Mouse (Mus musculus) forebrain, embryonic 10.5 days (tissue): ENCODE data around the gene Fgfr2. TPM values are rescaled to one million over a fixed set of nuclear protein-coding genes. Genes with fewer than 3 reads are reported as not detected.

Experiments
- DNase-seq: peaks from one replicate; pipeline ENCODE4 v3.0.0-alpha.2; 2017; ENCODE audit warnings: low spot score; ENCODE audit errors: extremely low spot score
- H3K27ac ChIP-seq: fragments of 300-500 bp; sonication (generic); 2 replicates; pipeline ENCODE4 v1.5.1; 2016; ENCODE audit warnings: mild to moderate bottlenecking
- H3K27me3 ChIP-seq: fragments of 300-500 bp; sonication (generic); 2 replicates; pipeline ENCODE4 v1.6.1; 2016; ENCODE audit warnings: mild to moderate bottlenecking; ENCODE audit not compliant: poor library complexity, severe bottlenecking
- H3K36me3 ChIP-seq: fragments of 300-500 bp; sonication (generic); replicated peaks from 2 replicates; pipeline ENCODE4 v1.6.1; 2016; ENCODE audit warnings: mild to moderate bottlenecking, moderate library complexity
- H3K4me1 ChIP-seq: fragments of 300-500 bp; sonication (generic); 2 replicates; pipeline ENCODE4 v1.6.1; 2016
- H3K4me3 ChIP-seq: fragments of 300-500 bp; sonication (generic); 2 replicates; pipeline ENCODE4 v1.5.1; 2016; ENCODE audit warnings: mild to moderate bottlenecking, moderate library complexity
- H3K9me3 ChIP-seq: fragments of 300-500 bp; sonication (generic); 2 replicates; pipeline ENCODE4 v1.6.1; 2016; ENCODE audit warnings: mild to moderate bottlenecking, moderate library complexity
- WGBS: fragments of 180-500 bp; shearing (Covaris S2); methylation state at CpG from one replicate; pipeline ENCODE4 v1.1.7; 2016; 5-methylcytosine and 5-hydroxymethylcytosine counted together
- polyA plus RNA-seq: library from polyadenylated mRNA; unstranded; fragments of >200 nt; fragmentation: Nextera tagmentation; extraction: Ambion mirVana; gene quantifications from 2 replicates; pipeline ENCODE4 v1.2.1, GENCODE M21; 2016

Gene Fgfr2
- polyA plus RNA-seq, 1 experiment from 2014 or later, result 55.7 TPM

DNA sequence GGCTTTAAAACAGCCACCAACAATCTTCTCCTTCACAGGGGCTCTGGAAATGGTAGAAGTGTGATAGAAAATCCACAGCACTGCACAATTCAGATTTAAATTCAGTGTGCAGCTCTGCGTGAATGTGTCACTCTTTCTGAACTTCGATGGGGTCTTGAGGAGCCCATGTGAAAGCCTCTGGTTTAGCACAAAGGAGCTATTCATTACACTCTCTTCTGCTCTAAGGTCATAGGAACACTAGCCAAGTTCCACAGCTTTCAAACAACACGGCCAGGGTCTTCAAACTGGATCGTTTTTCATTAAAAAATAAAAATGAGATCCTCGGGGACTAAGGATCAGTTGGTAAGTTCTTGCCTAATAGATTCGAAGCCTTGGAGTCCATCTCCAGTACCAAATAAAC lies 549.9 kb downstream of the Fgfr2 start:
- H3K4me3 ChIP-seq, result no peak overlapping the region
- 60% methylated on average over 6 of the region's 6 CpGs for WGBS
- no peak for DNase-seq
- H3K9me3 ChIP-seq, result no peaks in the 10 kb centered on the region
- peaks cover 20% of the 10 kb centered on the region for H3K36me3 ChIP-seq
- peak overlapping the region; percentile 53; the same call in 1 of the 2 replicates for H3K27ac ChIP-seq
- peaks cover 17% of the 10 kb centered on the region for H3K27me3 ChIP-seq
- H3K4me1 ChIP-seq, result peaks cover 42% of the 10 kb centered on the region

- no peak for DNase-seq
- peaks cover 42% of the 10 kb centered on the region for H3K4me1 ChIP-seq
- no peaks in the 10 kb centered on the region for H3K9me3 ChIP-seq
- WGBS, result 83% methylated on average over 3 of the region's 3 CpGs
- H3K27me3 ChIP-seq, result peaks cover 13% of the 10 kb centered on the region
- no peak overlapping the region for H3K4me3 ChIP-seq
- peak overlapping the region; percentile 53; the same call in 1 of the 2 replicates for H3K27ac ChIP-seq
- H3K36me3 ChIP-seq, result peaks cover 24% of the 10 kb centered on the region
Observed at GRCm38 (mm10) chr7:132572738-132573137, 550.4 kb downstream of the Fgfr2 start.

- Histone ChIP-seq H3K27ac (no peak overlapping the region), H3K4me1 (peaks cover 38% of the 10 kb centered on the region), H3K4me3 (no peak overlapping the region), H3K27me3 (peaks cover under 1% of the 10 kb centered on the region; the same call in 1 of the 2 replicates), H3K36me3 (peaks cover 35% of the 10 kb centered on the region), H3K9me3 (no peaks in the 10 kb centered on the region)
- no peak for DNase-seq
- 94% methylated on average over 8 of the region's 8 CpGs for WGBS
Observed at GRCm38 (mm10) chr7:132571481-132571880, 551.7 kb downstream of the Fgfr2 start.

- H3K36me3 ChIP-seq, result peaks cover 44% of the 10 kb centered on the region
- no peaks in the 10 kb centered on the region for H3K9me3 ChIP-seq
- H3K27ac ChIP-seq, result no peak overlapping the region
- WGBS, result 91% methylated on average over 5 of the region's 5 CpGs
- peaks cover 28% of the 10 kb centered on the region for H3K4me1 ChIP-seq
- DNase-seq, result no peak
- no peak overlapping the region for H3K4me3 ChIP-seq
- no peaks in the 10 kb centered on the region for H3K27me3 ChIP-seq
Observed at GRCm38 (mm10) chr7:132570071-132570470, 553.1 kb downstream of the Fgfr2 start.

- H3K4me1 ChIP-seq, result peaks cover 24% of the 10 kb centered on the region
- no peaks in the 10 kb centered on the region for H3K9me3 ChIP-seq
- WGBS, result 91% methylated on average over 6 of the region's 6 CpGs
- peaks cover 56% of the 10 kb centered on the region for H3K36me3 ChIP-seq
- H3K27ac ChIP-seq, result no peak overlapping the region
- no peak overlapping the region for H3K4me3 ChIP-seq
- H3K27me3 ChIP-seq, result no peaks in the 10 kb centered on the region
- no peak for DNase-seq
Observed at GRCm38 (mm10) chr7:132568817-132569216, 554.3 kb downstream of the Fgfr2 start.

- H3K9me3 ChIP-seq, result no peaks in the 10 kb centered on the region
- 85% methylated on average over 1 of the region's 1 CpGs for whole genome bisulfite sequencing
- peaks cover 86% of the 10 kb centered on the region for H3K36me3 ChIP-seq
- H3K4me3 ChIP-seq, result no peak overlapping the region
- no peaks in the 10 kb centered on the region for H3K4me1 ChIP-seq
- no peak overlapping the region for H3K27ac ChIP-seq
- DNase-seq, result no peak
- H3K27me3 ChIP-seq, result no peaks in the 10 kb centered on the region
Observed at GRCm38 (mm10) chr7:132565831-132566230, 557.3 kb downstream of the Fgfr2 start.

DNA sequence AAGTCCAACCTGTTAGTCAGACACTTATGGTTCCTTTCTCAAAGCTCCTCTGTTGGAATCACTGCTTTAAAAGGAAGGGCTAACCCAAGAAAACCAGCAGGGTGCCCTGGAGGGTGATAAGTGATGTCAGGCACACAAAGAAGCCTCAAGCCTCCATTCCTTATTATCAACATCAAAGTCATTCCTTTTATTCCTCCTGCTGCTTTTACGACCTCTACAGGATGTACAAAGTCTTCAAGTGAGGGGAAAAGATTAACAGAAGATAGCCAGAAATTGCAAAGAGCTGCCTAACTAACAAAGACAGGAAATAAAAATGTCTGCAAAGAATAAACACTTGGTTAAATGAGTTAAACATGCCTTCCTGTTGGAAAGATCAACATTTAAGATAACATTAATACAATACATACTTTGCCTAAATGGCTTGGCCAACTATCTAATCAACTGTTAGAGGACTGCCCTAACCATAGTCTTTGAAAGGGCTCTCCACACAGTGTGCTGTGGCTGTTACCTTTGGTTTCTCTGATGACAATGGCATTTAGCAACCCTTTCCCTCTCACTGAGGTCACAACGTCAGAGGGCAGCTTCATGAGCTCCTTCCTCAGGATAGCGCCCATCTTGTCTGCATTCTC lies 563.9 kb downstream of the Fgfr2 start:
- no peaks in the 10 kb centered on the region; the same call in 1 of the 2 replicates for H3K4me1 ChIP-seq
- 80% methylated on average over 3 of the region's 3 CpGs for whole genome bisulfite sequencing
- H3K27ac ChIP-seq, result no peak overlapping the region
- H3K36me3 ChIP-seq, result peaks cover 78% of the 10 kb centered on the region
- H3K9me3 ChIP-seq, result no peaks in the 10 kb centered on the region
- no peaks in the 10 kb centered on the region for H3K27me3 ChIP-seq
- H3K4me3 ChIP-seq, result no peak overlapping the region
- DNase-seq, result no peak

- Histone ChIP-seq H3K36me3 (peaks cover 67% of the 10 kb centered on the region), H3K27me3 (no peaks in the 10 kb centered on the region), H3K4me1 (no peaks in the 10 kb centered on the region; the same call in 1 of the 2 replicates), H3K9me3 (no peaks in the 10 kb centered on the region), H3K27ac (no peak overlapping the region), H3K4me3 (no peak overlapping the region)
- no peak for DNase-seq
- 91% methylated on average over 7 of the region's 7 CpGs for WGBS
Observed at GRCm38 (mm10) chr7:132558141-132558736, 564.9 kb downstream of the Fgfr2 start.

- peaks cover 51% of the 10 kb centered on the region for H3K36me3 ChIP-seq
Observed at GRCm38 (mm10) chr7:132556575-132556974, 566.6 kb downstream of the Fgfr2 start.

GRCm38 (mm10) chr7:132555911-132556310 lies 567.2 kb downstream of the Fgfr2 start:
- no peak overlapping the region for H3K4me3 ChIP-seq
- peaks cover 5% of the 10 kb centered on the region for H3K4me1 ChIP-seq
- no peak overlapping the region for H3K27ac ChIP-seq
- 47% methylated on average over 4 of the region's 4 CpGs for WGBS
- peaks cover 44% of the 10 kb centered on the region for H3K36me3 ChIP-seq
- H3K27me3 ChIP-seq, result no peaks in the 10 kb centered on the region
- H3K9me3 ChIP-seq, result no peaks in the 10 kb centered on the region
- DNase-seq, result no peak

More at GRCm38 (mm10) chr7:132556575-132556974, 566.6 kb downstream of the Fgfr2 start:
- Histone ChIP-seq H3K27ac (no peak overlapping the region), H3K27me3 (no peaks in the 10 kb centered on the region), H3K4me1 (no peaks in the 10 kb centered on the region; the same call in 1 of the 2 replicates), H3K9me3 (no peaks in the 10 kb centered on the region), H3K4me3 (no peak overlapping the region)
- DNase-seq, result no peak
- WGBS, result 89% methylated on average over 5 of the region's 5 CpGs

GRCm38 (mm10) chr7:132554091-132554490 lies 569.1 kb downstream of the Fgfr2 start:
- DNase-seq, result no peak
- peaks cover 26% of the 10 kb centered on the region for H3K36me3 ChIP-seq
- no peak overlapping the region for H3K27ac ChIP-seq
- H3K4me1 ChIP-seq, result peaks cover 5% of the 10 kb centered on the region
- H3K4me3 ChIP-seq, result no peak overlapping the region
- no peaks in the 10 kb centered on the region for H3K27me3 ChIP-seq
- WGBS, result 94% methylated on average over 2 of the region's 2 CpGs
- no peaks in the 10 kb centered on the region for H3K9me3 ChIP-seq

GRCm38 (mm10) chr7:132551351-132552126 lies 571.6 kb downstream of the Fgfr2 start:
- Histone ChIP-seq H3K9me3 (no peaks in the 10 kb centered on the region), H3K36me3 (peaks cover under 1% of the 10 kb centered on the region), H3K4me1 (peaks cover 5% of the 10 kb centered on the region), H3K27me3 (0 out of 2 replicates have a peak, but pooled peaks cover 6% of the 10 kb centered on the region), H3K4me3 (peak overlapping the region; percentile 67), H3K27ac (peak overlapping the region; percentile 82)
- WGBS, result 1% methylated on average over 27 of the region's 27 CpGs
- DNase-seq, result peak; percentile 93

DNA sequence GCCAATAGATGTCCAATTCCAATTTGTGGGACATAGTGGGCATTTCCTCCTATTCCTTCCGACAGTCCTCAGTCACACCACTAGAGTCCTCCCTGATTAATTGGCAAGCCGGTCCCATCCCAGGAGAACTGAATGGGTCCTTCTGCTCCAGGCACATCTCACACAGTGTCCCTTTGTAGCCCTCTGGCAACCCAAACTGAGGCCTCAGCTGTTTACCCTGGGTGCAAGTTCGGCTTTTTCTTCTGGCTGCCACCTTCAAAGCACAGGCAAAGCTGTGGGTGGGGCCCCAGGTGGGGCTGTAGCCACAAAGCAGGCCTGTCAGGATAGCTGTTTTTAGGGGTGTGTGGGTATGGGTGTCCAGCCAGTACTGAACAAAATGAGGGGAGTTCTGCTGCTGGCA lies 576.0 kb downstream of the Fgfr2 start:
- Histone ChIP-seq H3K4me3 (no peak overlapping the region), H3K36me3 (no peaks in the 10 kb centered on the region), H3K4me1 (peaks cover 5% of the 10 kb centered on the region), H3K27me3 (0 out of 2 replicates have a peak, but pooled peaks cover 6% of the 10 kb centered on the region), H3K9me3 (no peaks in the 10 kb centered on the region), H3K27ac (no peak overlapping the region)
- WGBS, result 78% methylated on average over 3 of the region's 3 CpGs
- DNase-seq, result no peak
